Mouse (Mus musculus): ENCODE measurements at regions not wholly inside any gene's neighbourhood (a gene's known extent, or its start where the extent isn't known, plus 50 kb on each side); places are given as distances from the start of the nearest gene placed in this dataset.

DNA sequence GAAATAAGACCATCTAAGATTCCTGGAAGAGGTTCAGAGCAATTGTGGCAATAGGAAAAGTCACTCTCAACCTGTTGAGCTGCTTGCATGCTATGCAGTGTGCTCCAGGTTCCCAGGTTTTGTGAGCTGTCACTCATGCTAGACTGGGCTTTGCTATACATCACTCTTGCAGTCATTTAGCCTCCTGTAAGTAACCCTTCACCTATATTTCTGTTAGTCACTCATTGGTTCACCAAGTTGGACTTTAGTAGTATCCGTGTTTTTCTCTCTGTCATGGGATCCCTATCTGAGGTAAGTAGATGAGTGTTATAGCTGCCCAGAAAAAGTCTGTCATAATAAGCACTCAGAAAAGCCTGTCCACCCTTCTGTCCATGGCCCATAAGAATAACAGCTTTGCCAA, 332.3 kb upstream of the Tbl1xr1 start:
- no peaks in the 10 kb centered on the region for H3K79me2 ChIP-seq (ENCODE audit: control insufficient read depth, insufficient read depth)
- no peaks in the 10 kb centered on the region for H3K27me3 ChIP-seq (ENCODE audit: control insufficient read depth, insufficient read depth, insufficient read length)
- H3ac ChIP-seq (ENCODE audit: control insufficient read depth, insufficient read length), result no peak overlapping the region
- TF ChIP-seq CEBPB (IDR thresholded peaks at IDR 0.05; ENCODE audit: insufficient read depth, poor library complexity, severe bottlenecking), result no peak
- TF ChIP-seq TCF12 (IDR thresholded peaks at IDR 0.05; ENCODE audit: insufficient read depth, poor library complexity, severe bottlenecking), result no peak
- no peak for TF ChIP-seq TCF3 (IDR thresholded peaks at IDR 0.05; ENCODE audit: insufficient read length, low read depth)
- no peak for TF ChIP-seq POLR2A (IDR thresholded peaks at IDR 0.05; ENCODE audit: insufficient read length, low read depth)
- no peak for TF ChIP-seq REST (IDR thresholded peaks at IDR 0.05; ENCODE audit: insufficient read depth, insufficient read length)
- no peak for TF ChIP-seq MYOD1 (IDR thresholded peaks at IDR 0.05; ENCODE audit: control insufficient read depth in 1 of 3, insufficient read length in 2 of 3, low read depth in 2 of 3)
- no peak for TF ChIP-seq MAX (IDR thresholded peaks at IDR 0.05; ENCODE audit: low read depth)
- H3K4me3 ChIP-seq, result no peak overlapping the region
- no peaks in the 10 kb centered on the region for H3K36me3 ChIP-seq (ENCODE audit: control insufficient read depth, insufficient read depth)
- H3K4me2 ChIP-seq (ENCODE audit: low read depth), result no peak overlapping the region

- Histone ChIP-seq H3K79me2 (ENCODE audit: control insufficient read depth, insufficient read depth) (no peaks in the 10 kb centered on the region), H3K4me3 (no peak overlapping the region), H3K4me2 (ENCODE audit: low read depth) (peak overlapping the region; percentile 28), H3ac (ENCODE audit: control insufficient read depth, insufficient read length) (no peak overlapping the region), H3K36me3 (ENCODE audit: control insufficient read depth, insufficient read depth) (no peaks in the 10 kb centered on the region), H3K27me3 (ENCODE audit: control insufficient read depth, insufficient read depth, insufficient read length) (no peaks in the 10 kb centered on the region)
- TF ChIP-seq POLR2AphosphoS2 (IDR thresholded peaks at IDR 0.05; ENCODE audit: insufficient read length, low read depth) (no peak), E2F4 (IDR thresholded peaks at IDR 0.05; ENCODE audit: insufficient read depth) (no peak), CEBPB (IDR thresholded peaks at IDR 0.05; ENCODE audit: insufficient read depth, poor library complexity, severe bottlenecking) (no peak), USF1 (IDR thresholded peaks at IDR 0.05; ENCODE audit: low read depth) (no peak), MYOD1 (IDR thresholded peaks at IDR 0.05; ENCODE audit: control insufficient read depth in 1 of 3, insufficient read length in 2 of 3, low read depth in 2 of 3) (no peak), REST (IDR thresholded peaks at IDR 0.05; ENCODE audit: insufficient read depth, insufficient read length) (no peak), TCF12 (IDR thresholded peaks at IDR 0.05; ENCODE audit: insufficient read depth, poor library complexity, severe bottlenecking) (no peak)
Measured at GRCm38 (mm10) chr3:21760516-21761218, 315.8 kb upstream of the Tbl1xr1 start.

GRCm38 (mm10) chr3:21761219-21761600, 315.2 kb upstream of the Tbl1xr1 start:
- H3K4me2 ChIP-seq (ENCODE audit: low read depth), result peak overlapping the region; percentile 45
- TF ChIP-seq TCF3 (IDR thresholded peaks at IDR 0.05; ENCODE audit: insufficient read length, low read depth) (no peak), POLR2A (IDR thresholded peaks at IDR 0.05; ENCODE audit: insufficient read length, low read depth) (no peak), MYOG (IDR thresholded peaks at IDR 0.05; ENCODE audit: control insufficient read depth in 1 of 3, insufficient read depth in 1 of 3, insufficient read length in 2 of 3, low read depth in 2 of 3) (peak in 1 of 3 experiments; percentile 63), MYOD1 (IDR thresholded peaks at IDR 0.05; ENCODE audit: control insufficient read depth in 1 of 3, insufficient read length in 2 of 3, low read depth in 2 of 3) (no peak)
- H3K27me3 ChIP-seq (ENCODE audit: control insufficient read depth, insufficient read depth, insufficient read length), result no peaks in the 10 kb centered on the region
- no peak overlapping the region for H3ac ChIP-seq (ENCODE audit: control insufficient read depth, insufficient read length)
- no peak overlapping the region for H3K4me3 ChIP-seq
- H3K36me3 ChIP-seq (ENCODE audit: control insufficient read depth, insufficient read depth), result no peaks in the 10 kb centered on the region
- no peaks in the 10 kb centered on the region for H3K79me2 ChIP-seq (ENCODE audit: control insufficient read depth, insufficient read depth)

DNA sequence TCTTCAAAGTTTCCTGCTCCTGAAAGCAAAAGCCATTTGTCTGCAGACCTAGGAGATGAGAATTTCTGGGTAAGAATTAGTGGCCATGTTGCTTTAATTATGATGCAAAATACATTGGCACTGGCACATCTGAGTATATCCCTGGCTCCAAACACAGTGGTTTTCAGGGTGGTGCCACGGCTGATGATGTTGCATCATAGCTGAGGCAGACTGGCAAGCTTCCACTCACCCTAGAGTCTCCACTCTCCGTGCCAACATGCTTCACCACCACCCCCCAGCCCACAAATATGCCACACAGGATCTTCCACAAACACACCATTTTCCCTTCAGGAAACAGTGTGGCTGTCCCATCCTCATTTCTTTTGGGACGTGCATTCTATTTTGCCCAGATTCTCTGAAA, 314.5 kb upstream of the Tbl1xr1 start:
- TF ChIP-seq CEBPB (IDR thresholded peaks at IDR 0.05; ENCODE audit: insufficient read depth, poor library complexity, severe bottlenecking) (peak; percentile 99), SRF (IDR thresholded peaks at IDR 0.05; ENCODE audit: control insufficient read depth, insufficient read length, low read depth) (no peak), E2F4 (IDR thresholded peaks at IDR 0.05; ENCODE audit: insufficient read depth) (no peak), MYOD1 (IDR thresholded peaks at IDR 0.05; ENCODE audit: control insufficient read depth in 1 of 3, insufficient read length in 2 of 3, low read depth in 2 of 3) (peak in 1 of 3 experiments; percentile 67), MYOG (IDR thresholded peaks at IDR 0.05; ENCODE audit: control insufficient read depth in 1 of 3, insufficient read depth in 1 of 3, insufficient read length in 2 of 3, low read depth in 2 of 3) (peak in 1 of 3 experiments; percentile 70)
- no peaks in the 10 kb centered on the region for H3K27me3 ChIP-seq (ENCODE audit: control insufficient read depth, insufficient read depth, insufficient read length)
- H3K4me2 ChIP-seq (ENCODE audit: low read depth), result peak overlapping the region; percentile 45
- H3K79me2 ChIP-seq (ENCODE audit: control insufficient read depth, insufficient read depth), result no peaks in the 10 kb centered on the region
- no peaks in the 10 kb centered on the region for H3K36me3 ChIP-seq (ENCODE audit: control insufficient read depth, insufficient read depth)
- H3K4me3 ChIP-seq, result no peak overlapping the region
- H3ac ChIP-seq (ENCODE audit: control insufficient read depth, insufficient read length), result no peak overlapping the region

DNA sequence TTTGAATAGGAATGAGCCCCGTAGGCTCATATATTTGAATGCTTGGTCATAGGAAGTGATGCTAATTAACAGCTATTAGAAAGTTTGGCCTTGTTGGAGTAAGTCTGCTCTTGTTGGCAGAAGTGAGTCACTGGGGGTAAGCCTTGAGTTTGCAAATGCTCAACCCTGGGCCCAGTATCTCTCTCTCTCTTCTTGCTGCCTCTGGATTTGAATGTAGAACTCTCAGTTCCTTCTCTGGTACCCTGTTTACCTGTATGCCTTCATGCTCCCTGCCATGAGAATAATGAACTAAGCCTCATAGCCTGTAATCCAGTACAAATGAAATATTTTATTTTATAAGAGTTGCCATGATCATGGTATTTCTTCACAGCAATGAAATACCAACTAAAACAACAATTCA, 308.4 kb upstream of the Tbl1xr1 start:
- H3ac ChIP-seq (ENCODE audit: control insufficient read depth, insufficient read length), result no peak overlapping the region
- no peaks in the 10 kb centered on the region for H3K79me2 ChIP-seq (ENCODE audit: control insufficient read depth, insufficient read depth)
- no peak overlapping the region for H3K4me2 ChIP-seq (ENCODE audit: low read depth)
- H3K36me3 ChIP-seq (ENCODE audit: control insufficient read depth, insufficient read depth), result no peaks in the 10 kb centered on the region
- no peaks in the 10 kb centered on the region for H3K27me3 ChIP-seq (ENCODE audit: control insufficient read depth, insufficient read depth, insufficient read length)
- TF ChIP-seq MAX (IDR thresholded peaks at IDR 0.05; ENCODE audit: low read depth), result no peak
- TF ChIP-seq POLR2AphosphoS2 (IDR thresholded peaks at IDR 0.05; ENCODE audit: insufficient read length, low read depth), result no peak
- no peak for TF ChIP-seq TCF12 (IDR thresholded peaks at IDR 0.05; ENCODE audit: insufficient read depth, poor library complexity, severe bottlenecking)
- no peak for TF ChIP-seq USF1 (IDR thresholded peaks at IDR 0.05; ENCODE audit: low read depth)
- TF ChIP-seq SRF (IDR thresholded peaks at IDR 0.05; ENCODE audit: control insufficient read depth, insufficient read length, low read depth), result no peak
- TF ChIP-seq E2F4 (IDR thresholded peaks at IDR 0.05; ENCODE audit: insufficient read depth), result no peak
- TF ChIP-seq CEBPB (IDR thresholded peaks at IDR 0.05; ENCODE audit: insufficient read depth, poor library complexity, severe bottlenecking), result no peak
- TF ChIP-seq POLR2A (IDR thresholded peaks at IDR 0.05; ENCODE audit: insufficient read length, low read depth), result no peak
- no peak for TF ChIP-seq REST (IDR thresholded peaks at IDR 0.05; ENCODE audit: insufficient read depth, insufficient read length)
- no peak for TF ChIP-seq MYOD1 (IDR thresholded peaks at IDR 0.05; ENCODE audit: control insufficient read depth in 1 of 3, insufficient read length in 2 of 3, low read depth in 2 of 3)
- no peak for TF ChIP-seq MYOG (IDR thresholded peaks at IDR 0.05; ENCODE audit: control insufficient read depth in 1 of 3, insufficient read depth in 1 of 3, insufficient read length in 2 of 3, low read depth in 2 of 3)
- H3K4me3 ChIP-seq, result no peak overlapping the region
